Mouse (Mus musculus) natural killer cell, adult 2 months (primary cell): ENCODE data around the gene Acad12.

Experiments
- DNase-seq, 2 experiments: peaks; one replicate each; pipeline ENCODE4 v3.0.0; 2022; ENCODE audit warnings: low spot score in 2 of 2

The Acad12 gene

GRCm38 (mm10) chr5:121583765-121584501 is 34.8 kb downstream of the Acad12 start:
- peak; percentile 67 to 68 for DNase-seq

- DNase-seq = no peak
These were observed 36.8 kb downstream of the Acad12 start for GRCm38 (mm10) chr5:121581945-121582344.

GRCm38 (mm10) chr5:121576927-121577488 is 41.7 kb downstream of the Acad12 start:
- no peak for DNase-seq

GRCm38 (mm10) chr5:121575867-121576266 is 42.9 kb downstream of the Acad12 start:
- no peak for DNase-seq

GRCm38 (mm10) chr5:121574145-121574544 is 44.6 kb downstream of the Acad12 start:
- DNase-seq = peak in 1 of 2 experiments; percentile 25

- no peak for DNase-seq
These were observed 48.0 kb downstream of the Acad12 start for GRCm38 (mm10) chr5:121570787-121571186.

- DNase-seq = no peak
These were observed 48.8 kb downstream of the Acad12 start for GRCm38 (mm10) chr5:121569881-121570420.

- DNase-seq = no peak
These were observed 52.6 kb downstream of the Acad12 start for GRCm38 (mm10) chr5:121566035-121566681.

GRCm38 (mm10) chr5:121564468-121564895 is 54.3 kb downstream of the Acad12 start:
- peak; percentile 83 to 92 for DNase-seq

GRCm38 (mm10) chr5:121562436-121562835 is 56.3 kb downstream of the Acad12 start:
- DNase-seq = no peak

- DNase-seq = no peak
These were observed 69.5 kb downstream of the Acad12 start for GRCm38 (mm10) chr5:121549196-121549595.

- DNase-seq = no peak
These were observed 71.7 kb downstream of the Acad12 start for GRCm38 (mm10) chr5:121547084-121547483.
